ENCODE assay signal across 10 mouse cellular contexts in genomic region chr1:88757746-88758145, GRCm38 (mm10). TPM values are rescaled to one million over a fixed set of nuclear protein-coding genes. Genes with fewer than 3 reads are reported as not detected.
DNase-seq lines count a peak whose midpoint lies in the region; ATAC-seq and TF ChIP-seq lines count a peak whose summit lies in the region.
"Had no signal": no experiment of that assay in that cellular context is flagged by ENCODE, and none has a peak within 500 bp of the region (broad histone marks: within the 10 kb centered on the region; RNA-seq: fewer than 3 reads in every experiment).

No protein-coding gene starts in this region.

- H3K9ac ChIP-seq in hindbrain, embryonic 12.5 days = no peak overlapping the region
- H3K9ac ChIP-seq in lung, embryonic 15.5 days = no peak overlapping the region
- H3K9ac ChIP-seq: liver, embryonic 15.5 days had no signal

- H3K4me2 ChIP-seq in hindbrain, embryonic 12.5 days (replicated peaks) = no peak overlapping the region
- H3K4me2 ChIP-seq in lung, embryonic 15.5 days = no peak overlapping the region
- H3K4me2 ChIP-seq: liver, embryonic 15.5 days had no signal

- no peak for ATAC-seq in hindbrain, embryonic 12.5 days (ENCODE audit: low FRiP score)
- peak; percentile 72; the same call in 1 of the 2 replicates for ATAC-seq in lung, embryonic 15.5 days (ENCODE audit: borderline replicate concordance, extremely low read depth, low FRiP score, low TSS enrichment)

- TF ChIP-seq CTCF in layer of hippocampus, adult 2 months (conservative IDR thresholded peaks at IDR 0.05) = no peak

- no peaks in the 10 kb centered on the region for H3K9me3 ChIP-seq in hindbrain, embryonic 12.5 days (replicated peaks)
- no peaks in the 10 kb centered on the region for H3K9me3 ChIP-seq in lung, embryonic 15.5 days
- H3K9me3 ChIP-seq: liver, embryonic 15.5 days had no signal

- 24% methylated on average over 3 of the region's 3 CpGs for WGBS in hindbrain, embryonic 12.5 days
- 21% methylated on average over 3 of the region's 3 CpGs for WGBS in lung, embryonic 15.5 days

- peak overlapping the region; percentile 75 for H3K27ac ChIP-seq in layer of hippocampus, adult 2 months
- peak overlapping the region; percentile 77 for H3K27ac ChIP-seq in hindbrain, embryonic 12.5 days
- peak overlapping the region; percentile 77 for H3K27ac ChIP-seq in lung, embryonic 15.5 days
- H3K27ac ChIP-seq: gastrocnemius, adult 2 months; liver, embryonic 15.5 days had no signal

- no peak for DNase-seq in layer of hippocampus, adult 2 months (ENCODE audit: low spot score in 2 of 2)
- DNase-seq in layer of hippocampus, adult 11-12 months (ENCODE audit: low spot score) = no peak
- peak; percentile 47 for DNase-seq in retina, postnatal 1 day
- DNase-seq in gastrocnemius, postnatal 25 days = no peak
- DNase-seq in spleen, postnatal 4 days (ENCODE audit: low spot score in 2 of 2) = no peak
- DNase-seq in thymus, postnatal 36 days = no peak
- DNase-seq: gastrocnemius, adult 2 months had no signal

- H3K36me3 ChIP-seq in hindbrain, embryonic 12.5 days = no peaks in the 10 kb centered on the region
- no peaks in the 10 kb centered on the region for H3K36me3 ChIP-seq in lung, embryonic 15.5 days
- H3K36me3 ChIP-seq: liver, embryonic 15.5 days had no signal

- peaks cover 19% of the 10 kb centered on the region for H3K4me1 ChIP-seq in hindbrain, embryonic 12.5 days
- H3K4me1 ChIP-seq in lung, embryonic 15.5 days = peaks cover 27% of the 10 kb centered on the region
- H3K4me1 ChIP-seq: liver, embryonic 15.5 days had no signal

- no peaks in the 10 kb centered on the region for H3K27me3 ChIP-seq in hindbrain, embryonic 12.5 days
- H3K27me3 ChIP-seq in lung, embryonic 15.5 days = no peaks in the 10 kb centered on the region
- H3K27me3 ChIP-seq: liver, embryonic 15.5 days had no signal

- H3K4me3 ChIP-seq in layer of hippocampus, adult 2 months = no peak overlapping the region
- H3K4me3 ChIP-seq in hindbrain, embryonic 12.5 days = no peak overlapping the region
- H3K4me3 ChIP-seq in lung, embryonic 15.5 days = no peak overlapping the region
- H3K4me3 ChIP-seq: gastrocnemius, adult 2 months; liver, embryonic 15.5 days had no signal

RNA-seq across cellular contexts. Expression of gene Arl4c, which starts 55.7 kb away (rescaled TPM):
- total RNA-seq in layer of hippocampus, adult 2 months (2021) = 10 to 100 TPM; 27.6 to 27.7 TPM
- polyA plus RNA-seq in hindbrain, embryonic 12.5 days (2016; fragmentation: Nextera tagmentation; extraction: Ambion mirVana) = 49.4 and 49.8 TPM in 2 replicates
- 21.7 and 23.3 TPM in 2 replicates for polyA plus RNA-seq in lung, embryonic 15.5 days (2015; fragmentation: Nextera tagmentation; extraction: Ambion mirVana)
- total RNA-seq in gastrocnemius, postnatal 25 days (2021) = under 1 TPM; 0.72 to 0.97 TPM

Comparison
In these comparisons a context has a peak if more than half of its experiments do, and no peak if none do; other contexts are left out.
1. RNA of gene Arl4c, which starts 55.7 kb away (total RNA-seq): 27.6 to 27.7 TPM in layer of hippocampus, adult 2 months; 0.72 to 0.97 TPM in gastrocnemius, postnatal 25 days; every median in the first group is over 10 times any median in the second.
2. Peak in every context shown above with its lines, with median percentiles within 50 percentile points of each other: H3K27ac ChIP-seq.